Mouse (Mus musculus) heart, postnatal 0 days (tissue): ENCODE results near the gene C87436.

Experiments
- CTCF ChIP-seq: IDR thresholded peaks from 2 replicates; pipeline ENCODE4 v1.5.1; 2016; ENCODE audit warnings: antibody characterized with exemption, control low read depth, low read depth
- EP300 ChIP-seq: IDR thresholded peaks from 2 replicates; pipeline ENCODE4 v1.6.1; 2016; ENCODE audit warnings: antibody characterized with exemption, low read depth

DNA sequence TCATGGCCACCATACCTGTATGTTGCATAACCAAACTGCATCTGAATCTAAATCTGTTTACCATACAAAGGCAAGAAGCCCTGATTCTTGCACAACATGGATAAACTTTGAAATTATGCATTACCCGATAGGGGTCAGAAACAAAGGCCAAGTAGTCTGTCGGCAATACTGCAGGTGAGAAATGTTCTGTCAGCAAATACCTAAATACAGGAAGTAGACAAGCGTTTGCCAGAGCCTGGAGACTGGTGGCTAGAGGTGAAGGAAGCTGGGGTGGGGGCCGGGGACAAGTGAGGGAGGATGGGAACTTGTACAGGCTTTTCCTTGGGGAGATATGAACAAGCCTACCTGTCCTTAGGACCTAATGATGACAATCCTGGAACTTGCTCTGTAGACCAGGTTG, 72.8 kb downstream of the C87436 start:
- no peak for TF ChIP-seq CTCF
- no peak for TF ChIP-seq EP300
